Mouse (Mus musculus) CD4-positive, CD25-positive, alpha-beta regulatory T cell (primary cell): ENCODE data around the gene Vmn1r50. TPM values are rescaled to one million over a fixed set of nuclear protein-coding genes. Genes with fewer than 3 reads are reported as not detected.

Experiments
- polyA plus RNA-seq: library from polyadenylated mRNA; unstranded; fragments of 100-300 nt; shearing (Covaris generic); gene quantifications from one replicate; pipeline ENCODE4 v1.2.1, GENCODE M21; 2017

The Vmn1r50 gene
- polyA plus RNA-seq = not detected

DNA sequence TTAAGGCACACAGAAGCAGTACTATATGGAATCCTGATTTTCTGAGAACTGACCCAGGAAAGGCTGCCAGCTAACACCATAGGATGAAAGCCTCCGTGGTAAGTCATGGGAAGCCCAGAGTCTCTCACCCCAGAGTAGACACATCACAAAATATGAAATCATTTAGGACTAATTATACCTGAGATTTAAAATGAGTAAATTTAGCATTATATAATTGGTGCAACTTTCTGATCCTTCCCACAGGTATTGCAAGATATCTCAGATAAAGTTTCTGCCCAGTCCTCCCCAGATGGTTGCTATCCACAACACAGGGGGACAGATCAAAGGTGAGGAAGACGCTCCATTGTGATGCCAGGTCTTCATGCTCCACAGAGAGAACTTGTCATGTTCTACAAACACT lies at the start of gene Vmn1r50:
TSS of gene Vmn1r50 (plus strand) at position 301 of the 400 bp plus-strand sequence.

DNA sequence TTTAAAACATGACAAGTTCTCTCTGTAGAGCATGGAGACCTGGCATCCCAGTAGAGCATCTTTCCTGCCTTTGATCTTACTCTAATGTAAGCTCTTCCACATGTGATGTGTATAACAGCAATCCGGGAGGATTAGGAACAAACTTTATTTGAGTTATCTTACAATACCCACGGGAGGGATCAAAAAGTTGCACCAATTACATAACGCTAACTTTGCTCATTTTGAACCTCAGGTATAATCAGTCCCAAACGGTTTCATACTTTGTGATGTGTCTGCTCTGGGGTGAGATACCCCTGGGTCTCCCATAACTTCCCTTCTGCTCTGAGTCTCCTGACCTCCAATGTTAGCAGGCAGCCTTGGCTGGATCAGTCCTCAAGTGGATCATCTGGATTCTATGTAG lies 22.8 kb upstream of the Vmn1r50 start, which contains the start of gene Vmn1r49:
TSS of gene Vmn1r49 (minus strand) at position 101 of the 400 bp plus-strand sequence.

GRCm38 (mm10) chr6:90122296-90122695 lies 21.1 kb downstream of the Vmn1r50 start, which contains the start of gene Vmn1r51:
Gene Vmn1r51 (plus strand): TSS chr6:90122596.

Other genes starting within 250 kb of the Vmn1r50 start
- not detected for gene Vmn1r42, start 225.0 kb upstream of the Vmn1r50 start, polyA plus RNA-seq
- gene Vmn1r43, start 225.0 kb upstream of the Vmn1r50 start, polyA plus RNA-seq = 0.06 TPM
- gene Vmn1r44, start 217.8 kb upstream of the Vmn1r50 start, polyA plus RNA-seq = not detected
- not detected for gene Vmn1r45, start 160.8 kb upstream of the Vmn1r50 start, polyA plus RNA-seq
- 0.02 TPM for gene Vmn1r46, start 132.1 kb upstream of the Vmn1r50 start, polyA plus RNA-seq
- gene Vmn1r47, start 85.3 kb upstream of the Vmn1r50 start, polyA plus RNA-seq = not detected
- not detected for gene Vmn1r48, start 64.6 kb upstream of the Vmn1r50 start, polyA plus RNA-seq
- gene Vmn1r49, start 22.9 kb upstream of the Vmn1r50 start, polyA plus RNA-seq = 0.06 TPM
- not detected for gene Vmn1r51, start 21.2 kb downstream of the Vmn1r50 start, polyA plus RNA-seq
- not detected for gene Vmn1r52, start 73.4 kb downstream of the Vmn1r50 start, polyA plus RNA-seq
- gene V1ra8, start 101.4 kb downstream of the Vmn1r50 start, polyA plus RNA-seq = not detected
- gene Vmn1r53, start 123.0 kb downstream of the Vmn1r50 start, polyA plus RNA-seq = not detected
- gene Vmn1r54, start 144.9 kb downstream of the Vmn1r50 start, polyA plus RNA-seq = not detected
- not detected for gene BC048671, start 199.8 kb downstream of the Vmn1r50 start, polyA plus RNA-seq
- gene Chst13, start 223.8 kb downstream of the Vmn1r50 start, polyA plus RNA-seq = not detected
- gene Uroc1, start 231.9 kb downstream of the Vmn1r50 start, polyA plus RNA-seq = not detected